Mouse (Mus musculus) adrenal gland, postnatal 25 days (tissue): ENCODE data around the gene Rimkla. TPM values are rescaled to one million over a fixed set of nuclear protein-coding genes. Genes with fewer than 3 reads are reported as not detected.

Source experiments
- DNase-seq: peaks from one replicate; pipeline ENCODE4 v3.0.0; 2021; ENCODE audit warnings: mixed read lengths
- total RNA-seq: library from RNA; stranded (reverse); gene quantifications from 2 replicates; pipeline ENCODE4 v1.2.3, GENCODE M21; 2021

The Rimkla gene
- total RNA-seq, 1 experiment from 2014 or later: 0.21 TPM

- no peak for DNase-seq
Measured at GRCm38 (mm10) chr4:119417894-119418293, 74.5 kb downstream of the Rimkla start.

GRCm38 (mm10) chr4:119417270-119417669, 75.2 kb downstream of the Rimkla start:
- DNase-seq: no peak

Other genes with a start within 250 kb of the Rimkla start
- gene Cldn19, start 237.2 kb downstream of the Rimkla start, total RNA-seq: 0.21 TPM in 1 of 2 replicates, not detected in the other
- 585 and 731 TPM in 2 replicates for gene Ybx1, start 198.0 kb downstream of the Rimkla start, total RNA-seq
- 14.1 and 26.4 TPM in 2 replicates for gene Ppih, start 172.1 kb downstream of the Rimkla start, total RNA-seq
- gene Ccdc30, start 77.1 kb downstream of the Rimkla start, total RNA-seq: 12.5 and 15.9 TPM in 2 replicates
- 45.9 and 48.6 TPM in 2 replicates for gene Ppcs, start 70.2 kb downstream of the Rimkla start, total RNA-seq
- gene Zmynd12, start 69.8 kb downstream of the Rimkla start, total RNA-seq: 2.3 and 4.5 TPM in 2 replicates
- gene Foxj3, start 44.4 kb upstream of the Rimkla start, total RNA-seq: 32.3 and 42.8 TPM in 2 replicates
- 11.0 and 14.2 TPM in 2 replicates for gene Frg2f1, start 46.9 kb upstream of the Rimkla start, total RNA-seq
- gene Guca2a, start 145.1 kb upstream of the Rimkla start, total RNA-seq: 0.58 TPM in 1 of 2 replicates, not detected in the other
- not detected in 2 replicates for gene Guca2b, start 166.3 kb upstream of the Rimkla start, total RNA-seq
- 7.5 and 8.5 TPM in 2 replicates for gene Hivep3, start 241.2 kb upstream of the Rimkla start, total RNA-seq